Mouse (Mus musculus) hindbrain, embryonic 11.5 days (tissue): ENCODE results near the gene Tex45. TPM values are rescaled to one million over a fixed set of nuclear protein-coding genes. Genes with fewer than 3 reads are reported as not detected.

Source experiments
- polyA plus RNA-seq: library from polyadenylated mRNA; unstranded; fragments of >200 nt; fragmentation: Nextera tagmentation; extraction: Ambion mirVana; gene quantifications from 2 replicates; pipeline ENCODE4 v1.2.1, GENCODE M21; 2014

Gene Tex45
- polyA plus RNA-seq, 1 experiment from 2014 or later = not detected

Other genes with a start within 250 kb of the Tex45 start
- 41.1 and 49.3 TPM in 2 replicates for gene Insr, start 191.2 kb upstream of the Tex45 start, polyA plus RNA-seq
- not detected in 2 replicates for gene A430078G23Rik, start 117.4 kb upstream of the Tex45 start, polyA plus RNA-seq
- gene Arhgef18, start 77.9 kb upstream of the Tex45 start, polyA plus RNA-seq = 9.2 and 10.9 TPM in 2 replicates
- gene Pex11g, start 3.2 kb upstream of the Tex45 start, polyA plus RNA-seq = 2.4 and 3.1 TPM in 2 replicates
- 31.2 and 39.3 TPM in 2 replicates for gene Zfp358, start 22.3 kb downstream of the Tex45 start, polyA plus RNA-seq
- gene Mcoln1, start 29.6 kb downstream of the Tex45 start, polyA plus RNA-seq = 36.8 and 49.5 TPM in 2 replicates
- gene Pnpla6, start 44.5 kb downstream of the Tex45 start, polyA plus RNA-seq = 17.4 and 19.9 TPM in 2 replicates
- 3.2 and 3.9 TPM in 2 replicates for gene C330021F23Rik, start 97.1 kb downstream of the Tex45 start, polyA plus RNA-seq
- 13.3 and 15.3 TPM in 2 replicates for gene Camsap3, start 116.4 kb downstream of the Tex45 start, polyA plus RNA-seq
- 47.5 and 58.1 TPM in 2 replicates for gene Xab2, start 150.5 kb downstream of the Tex45 start, polyA plus RNA-seq
- gene Pet100, start 150.7 kb downstream of the Tex45 start, polyA plus RNA-seq = 96.3 and 102 TPM in 2 replicates
- 0.31 and 0.33 TPM in 2 replicates for gene Pcp2, start 154.7 kb downstream of the Tex45 start, polyA plus RNA-seq
- 23.6 and 24.9 TPM in 2 replicates for gene Stxbp2, start 160.1 kb downstream of the Tex45 start, polyA plus RNA-seq
- gene Retn, start 184.9 kb downstream of the Tex45 start, polyA plus RNA-seq = 0.18 TPM in 1 of 2 replicates, not detected in the other
- 0.19 TPM in 1 of 2 replicates, not detected in the other for gene Mcemp1, start 194.9 kb downstream of the Tex45 start, polyA plus RNA-seq
- gene Fcor, start 201.5 kb downstream of the Tex45 start, polyA plus RNA-seq = 7.2 and 8.1 TPM in 2 replicates
- 34.2 and 40.8 TPM in 2 replicates for gene Trappc5, start 205.4 kb downstream of the Tex45 start, polyA plus RNA-seq
- 0.15 and 0.49 TPM in 2 replicates for gene Fcer2a, start 223.3 kb downstream of the Tex45 start, polyA plus RNA-seq
- 0.39 TPM in 1 of 2 replicates, not detected in the other for gene Clec4g, start 249.8 kb downstream of the Tex45 start, polyA plus RNA-seq